Mouse (Mus musculus) ovary, adult 10 weeks (tissue): ENCODE measurements around the gene Tes3-ps. TPM values are rescaled to one million over a fixed set of nuclear protein-coding genes. Genes with fewer than 3 reads are reported as not detected.

Source experiments
- polyA plus RNA-seq: library from polyadenylated mRNA; stranded (reverse); fragments of 350-450 nt; fragmentation: Illumina TruSeq; extraction: RNeasy Lipid Tissue Mini Kit (QIAGEN cat#74804); gene quantifications from one replicate; pipeline ENCODE4 v1.2.3, GENCODE M21; 2014

Tes3-ps gene
- polyA plus RNA-seq, result 1.00 TPM

DNA sequence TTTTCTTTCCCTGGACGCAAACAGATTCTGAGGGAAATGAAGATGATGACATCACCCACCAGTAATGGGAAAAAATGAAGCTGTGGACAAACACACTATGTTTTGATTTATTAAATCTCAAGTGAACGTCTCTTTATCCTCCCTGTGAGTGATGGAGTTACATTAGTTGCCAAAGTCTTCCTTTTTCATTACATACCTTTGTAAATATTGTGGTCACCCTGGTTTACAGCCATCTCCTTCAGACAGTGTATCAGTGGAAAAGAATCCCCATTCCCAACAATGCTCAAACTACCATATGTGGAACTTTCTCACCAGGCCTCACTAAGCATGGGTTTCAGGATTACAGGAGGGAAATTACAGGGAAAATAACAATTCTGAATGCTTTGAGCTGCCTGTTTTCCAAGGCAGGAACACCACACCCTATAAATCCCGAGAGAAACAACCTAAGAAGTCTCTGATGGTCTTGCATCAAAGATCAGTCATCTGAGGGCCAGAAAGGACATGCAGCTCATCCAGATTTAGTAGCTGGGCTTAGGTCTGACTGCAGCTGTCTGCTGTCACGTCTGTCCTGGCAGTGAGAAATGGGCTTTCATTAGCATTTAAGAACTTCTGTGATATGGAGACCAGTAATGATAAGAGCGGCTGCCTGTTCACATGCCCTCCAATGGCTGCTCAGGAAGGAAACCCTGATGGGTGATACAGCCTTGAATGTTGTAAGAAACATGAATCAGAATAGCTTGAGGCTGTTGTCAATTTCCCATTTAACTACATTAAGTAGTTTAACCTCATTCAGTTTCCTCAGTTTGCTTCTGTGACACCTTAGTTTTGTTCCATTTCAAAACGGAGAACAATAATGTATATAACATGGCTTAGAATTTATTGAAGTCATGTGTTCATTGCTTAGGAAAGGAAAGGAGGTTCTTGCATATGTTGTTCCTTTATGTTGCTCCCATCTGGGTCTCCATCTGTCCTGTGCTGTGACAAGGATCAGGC lies at the start of gene Tes3-ps:
Tes3-ps (plus strand) TSS at position 943 of the 993 bp plus-strand sequence.

GRCm38 (mm10) chr13:49504510-49504909 lies 11.4 kb downstream of the Tes3-ps start, which contains the start of gene Ecm2:
Gene Ecm2 (plus strand): TSS chr13:49504810.

GRCm38 (mm10) chr13:49544279-49544678 lies 51.2 kb downstream of the Tes3-ps start, which contains the start of gene Aspn:
Gene Aspn (plus strand): TSS chr13:49544443.

Other genes with a start within 250 kb of the Tes3-ps start
- gene Susd3, start 244.6 kb upstream of the Tes3-ps start, polyA plus RNA-seq, result 6.6 TPM
- gene Fgd3, start 173.0 kb upstream of the Tes3-ps start, polyA plus RNA-seq, result 2.5 TPM
- 25.5 TPM for gene Bicd2, start 151.7 kb upstream of the Tes3-ps start, polyA plus RNA-seq
- 16.4 TPM for gene Ippk, start 72.1 kb upstream of the Tes3-ps start, polyA plus RNA-seq
- gene Ecm2, start 11.5 kb downstream of the Tes3-ps start, polyA plus RNA-seq, result 126 TPM
- 432 TPM for gene Aspn, start 51.1 kb downstream of the Tes3-ps start, polyA plus RNA-seq
- 275 TPM for gene Omd, start 89.1 kb downstream of the Tes3-ps start, polyA plus RNA-seq
- gene Ogn, start 114.7 kb downstream of the Tes3-ps start, polyA plus RNA-seq, result 2,753 TPM
- gene Cenpp, start 159.5 kb downstream of the Tes3-ps start, polyA plus RNA-seq, result 50.2 TPM
- gene Nol8, start 159.8 kb downstream of the Tes3-ps start, polyA plus RNA-seq, result 101 TPM
- 64.3 TPM for gene Iars, start 188.8 kb downstream of the Tes3-ps start, polyA plus RNA-seq